Mouse (Mus musculus): Measurements from ENCODE around the gene Gm3373. TPM values are rescaled to one million over a fixed set of nuclear protein-coding genes. Genes with fewer than 3 reads are reported as not detected.
"Not testable (repeated sequence)": the region's sequence is repeated elsewhere in the genome, so short reads cannot be mapped to it uniquely, and the experiment has no call there.

The Gm3373 gene
- not detected in 2 replicates for polyA plus RNA-seq (2012; ENCODE audit: insufficient read depth, insufficient read length, missing spikeins)

GRCm38 (mm10) chr14:5741477-5741876 is at the start of gene Gm3373:
Gene Gm3373 (minus strand): TSS chr14:5741577.
- H3K27ac ChIP-seq (ENCODE audit: insufficient read depth, low read depth, low read length); H3K4me3 ChIP-seq (ENCODE audit: insufficient read depth, low read length); H3K4me1 ChIP-seq (ENCODE audit: control insufficient read depth, insufficient read depth, low read length): not testable (repeated sequence)

GRCm38 (mm10) chr14:5687357-5687756 is 54.0 kb downstream of the Gm3373 start, which contains the start of gene Gm9603:
Gene Gm9603 (minus strand): TSS chr14:5687457.
- H3K4me1 ChIP-seq (ENCODE audit: control insufficient read depth, insufficient read depth, low read length); H3K4me3 ChIP-seq (ENCODE audit: insufficient read depth, low read length); H3K27ac ChIP-seq (ENCODE audit: insufficient read depth, low read depth, low read length): not testable (repeated sequence)

Other genes starting within 250 kb of the Gm3373 start
- not detected in 2 replicates for gene Gm3488, start 239.9 kb downstream of the Gm3373 start, polyA plus RNA-seq (2012; ENCODE audit: insufficient read depth, insufficient read length, missing spikeins)
- gene Gm3532, start 203.1 kb downstream of the Gm3373 start, polyA plus RNA-seq (2012; ENCODE audit: insufficient read depth, insufficient read length, missing spikeins), result not detected in 2 replicates
- not detected in 2 replicates for gene Gm8265, start 108.5 kb downstream of the Gm3373 start, polyA plus RNA-seq (2012; ENCODE audit: insufficient read depth, insufficient read length, missing spikeins)
- gene Gm9603, start 54.1 kb downstream of the Gm3373 start, polyA plus RNA-seq (2012; ENCODE audit: insufficient read depth, insufficient read length, missing spikeins), result not detected in 2 replicates
- not detected in 2 replicates for gene Gm3383, start 66.4 kb upstream of the Gm3373 start, polyA plus RNA-seq (2012; ENCODE audit: insufficient read depth, insufficient read length, missing spikeins)
- gene Gm3424, start 88.8 kb upstream of the Gm3373 start, polyA plus RNA-seq (2012; ENCODE audit: insufficient read depth, insufficient read length, missing spikeins), result not detected in 2 replicates
- not detected in 2 replicates for gene Gm8237, start 138.8 kb upstream of the Gm3373 start, polyA plus RNA-seq (2012; ENCODE audit: insufficient read depth, insufficient read length, missing spikeins)
- gene Gm3248, start 220.2 kb upstream of the Gm3373 start, polyA plus RNA-seq (2012; ENCODE audit: insufficient read depth, insufficient read length, missing spikeins), result not detected in 2 replicates
- not detected in 2 replicates for gene Gm3453, start 237.6 kb upstream of the Gm3373 start, polyA plus RNA-seq (2012; ENCODE audit: insufficient read depth, insufficient read length, missing spikeins)

All from bone marrow macrophage, adult 2 months (primary cell).